Mouse (Mus musculus): ENCODE measurements around the gene Gm6525. TPM values are rescaled to one million over a fixed set of nuclear protein-coding genes. Genes with fewer than 3 reads are reported as not detected.

Gene Gm6525
- polyA plus RNA-seq (2017; shearing (Covaris generic)), result not detected

GRCm38 (mm10) chr3:84173581-84174154, at the start of gene Gm6525:
Gene Gm6525 (plus strand): TSS chr3:84174104.

GRCm38 (mm10) chr3:84155558-84156006, 18.3 kb upstream of the Gm6525 start, which contains the start of gene Mnd1:
Gene Mnd1 (minus strand): TSS chr3:84155786.

Other genes starting within 250 kb of the Gm6525 start
- gene Tmem131l, start 133.9 kb upstream of the Gm6525 start, polyA plus RNA-seq (2017; shearing (Covaris generic)), result 54.0 TPM
- 0.79 TPM for gene Mnd1, start 18.3 kb upstream of the Gm6525 start, polyA plus RNA-seq (2017; shearing (Covaris generic))
- 5.1 TPM for gene Trim2, start 132.8 kb downstream of the Gm6525 start, polyA plus RNA-seq (2017; shearing (Covaris generic))